Mouse (Mus musculus): ENCODE results near the gene Gm39566.
A peak's percentile ranks its signal among the peaks of the same experiment; 100 is the strongest.

The Gm39566 gene

DNA sequence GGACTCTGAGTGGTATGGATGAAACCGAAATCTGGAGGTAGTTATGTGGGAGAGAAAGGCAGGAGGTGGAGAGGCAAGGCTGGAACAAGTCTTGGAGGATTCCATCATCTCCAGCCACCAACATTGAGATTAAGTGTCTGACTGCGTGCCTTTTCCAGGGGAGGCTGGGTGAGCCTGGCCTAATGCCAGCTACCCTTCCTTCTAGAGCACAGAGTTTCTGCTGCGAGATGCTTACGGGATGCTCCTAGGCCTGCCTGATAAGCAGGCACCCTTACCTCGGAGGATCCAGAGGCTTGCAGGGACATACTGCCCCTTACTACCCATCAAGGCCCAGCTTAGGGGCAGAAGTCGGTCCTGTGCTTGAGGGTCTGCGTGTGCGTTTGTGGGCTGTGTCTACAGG lies 18.5 kb upstream of the Gm39566 start:
- no peak for DNase-seq

DNA sequence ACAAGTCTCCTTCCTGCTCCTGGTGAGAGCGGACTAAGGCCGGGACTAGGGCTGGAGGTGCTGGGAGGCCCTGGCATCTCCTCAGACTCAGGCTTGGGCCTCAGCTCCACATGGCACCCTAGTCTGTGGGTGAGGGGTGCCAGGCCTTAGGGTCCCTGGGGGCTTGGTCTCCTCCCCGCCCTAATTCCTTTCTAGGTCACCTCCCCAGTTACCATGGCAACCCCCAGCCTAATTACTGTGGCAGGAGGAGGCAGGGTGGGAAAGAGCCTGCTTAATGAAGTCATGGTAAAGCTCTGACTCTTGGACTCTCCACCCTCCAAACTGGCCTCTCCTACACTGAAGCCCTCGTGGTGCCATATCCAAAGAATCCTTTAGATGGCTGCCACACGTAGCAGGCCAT lies 13.7 kb upstream of the Gm39566 start:
- no peak for DNase-seq

DNA sequence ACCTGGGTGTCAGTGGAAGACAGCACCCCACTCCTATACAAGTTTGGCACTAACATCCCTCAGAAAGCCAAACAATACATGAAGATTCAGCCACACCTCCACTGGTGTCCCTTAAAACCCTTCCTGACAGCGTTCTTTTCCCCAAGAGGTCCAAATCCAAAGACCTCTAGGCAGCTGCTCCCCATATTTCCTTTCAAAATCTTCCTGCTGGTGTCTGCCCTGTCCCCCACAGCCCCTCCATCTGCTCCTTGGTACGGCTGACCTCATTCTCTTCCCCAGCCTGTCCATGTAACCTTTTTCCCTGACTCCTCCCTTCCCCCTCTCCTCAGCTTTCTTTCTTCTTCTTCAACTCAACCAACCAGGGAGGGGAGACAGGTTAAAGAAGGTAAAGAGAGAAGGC lies 8.4 kb upstream of the Gm39566 start:
- no peak for DNase-seq

DNA sequence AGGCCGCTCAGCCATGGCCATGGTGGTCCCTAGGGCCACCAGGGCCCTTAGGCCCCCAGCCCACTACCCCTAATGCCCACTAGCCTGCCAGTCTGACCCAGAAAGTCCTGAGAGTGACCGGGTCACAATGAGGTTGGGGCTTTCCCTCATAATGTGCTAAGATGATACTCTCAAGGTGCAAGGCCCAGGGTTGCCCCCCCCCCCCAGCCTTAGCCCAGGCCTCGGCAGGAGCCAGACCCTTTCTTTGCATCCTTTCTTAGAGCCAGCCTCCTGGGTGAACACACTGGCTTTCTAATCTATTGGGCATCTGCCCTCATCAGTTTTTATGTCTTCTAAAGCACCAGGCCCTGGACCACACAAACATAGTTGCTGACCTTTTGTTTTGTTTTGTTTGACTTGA lies 7.0 kb upstream of the Gm39566 start, which contains the start of gene Spem1:
TSS of gene Spem1 (minus strand) at position 101 of the 400 bp plus-strand sequence.
- no peak for DNase-seq

DNA sequence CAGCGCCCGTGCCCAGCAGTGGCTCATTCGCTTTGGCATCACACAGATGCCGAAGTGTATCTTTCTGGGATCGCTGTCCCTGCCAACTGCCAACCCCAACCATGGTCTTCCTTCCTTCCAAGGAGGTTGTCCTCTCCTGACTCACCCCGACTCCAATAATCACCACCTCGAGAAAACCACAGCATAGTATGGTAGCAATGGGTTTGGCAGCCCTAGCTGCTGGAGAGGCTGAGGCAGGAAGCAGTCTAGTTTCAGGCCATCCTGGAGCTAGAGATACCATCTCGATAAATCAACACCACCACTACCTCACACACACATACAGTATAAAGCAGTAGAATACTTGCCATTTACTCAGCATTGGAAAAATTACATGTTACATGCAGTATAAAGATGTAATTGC lies 3.8 kb upstream of the Gm39566 start:
- no peak for DNase-seq

DNA sequence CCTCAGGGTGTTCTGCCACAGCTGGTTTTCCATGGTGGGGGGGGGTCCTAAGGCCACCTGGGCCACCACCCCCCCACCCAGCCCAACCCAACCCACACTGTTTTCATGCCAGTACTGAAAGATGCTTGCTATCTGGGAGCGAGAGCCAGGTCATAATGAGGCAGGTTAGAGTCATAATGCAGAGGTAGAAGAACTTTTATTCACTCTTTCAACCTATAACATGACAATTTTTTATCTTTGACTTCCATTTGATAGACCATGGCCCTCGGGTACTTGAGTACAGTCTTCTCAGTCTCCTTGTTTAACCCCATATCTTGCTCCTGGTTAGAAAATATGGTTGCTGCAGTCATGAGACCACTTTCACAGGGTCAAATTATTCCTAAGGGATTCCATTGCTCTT lies 3.3 kb upstream of the Gm39566 start, which contains the start of gene Spem2:
TSS of gene Spem2 (minus strand) at position 101 of the 400 bp plus-strand sequence.
- DNase-seq, result no peak

DNA sequence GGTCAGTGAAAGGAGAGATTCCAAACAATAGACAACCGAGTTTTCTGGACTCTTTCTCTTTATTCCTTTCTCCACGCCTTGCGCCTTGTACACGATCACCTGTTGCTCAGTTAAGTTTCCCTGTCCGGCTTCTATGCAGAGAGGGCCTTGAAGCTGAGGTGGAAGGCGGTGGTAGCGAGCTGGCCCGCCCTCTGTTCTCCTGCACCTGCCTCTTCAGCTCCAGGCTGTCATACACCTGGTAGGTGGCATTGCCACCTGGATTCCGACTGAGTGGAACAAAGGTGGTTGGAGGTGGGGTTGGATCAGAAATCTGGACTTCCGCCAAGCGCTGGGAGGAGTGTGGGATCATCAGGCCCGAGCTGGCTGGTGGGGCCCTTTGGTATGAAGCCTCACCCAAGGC lies 1.4 kb upstream of the Gm39566 start:
- no peak for DNase-seq

DNA sequence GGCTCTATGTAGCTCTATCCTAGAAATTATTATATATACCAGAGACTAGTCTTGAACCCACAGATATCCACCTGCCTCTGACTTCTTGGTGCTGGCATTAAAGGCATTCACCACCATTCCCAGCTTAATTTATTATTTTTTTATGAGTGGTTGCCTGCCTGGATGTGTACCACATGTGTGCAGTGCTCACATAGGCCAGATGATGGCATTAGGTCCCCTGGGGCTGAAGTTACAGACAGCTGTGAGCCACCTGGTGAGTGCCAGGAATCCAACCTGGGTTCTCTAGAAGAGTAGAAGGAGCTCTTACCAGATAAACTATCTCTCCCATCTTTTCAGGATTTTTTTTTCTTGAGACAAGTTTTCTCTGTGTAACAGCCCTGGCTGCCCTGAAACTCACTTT lies 4.8 kb downstream of the Gm39566 start:
- DNase-seq, result no peak

DNA sequence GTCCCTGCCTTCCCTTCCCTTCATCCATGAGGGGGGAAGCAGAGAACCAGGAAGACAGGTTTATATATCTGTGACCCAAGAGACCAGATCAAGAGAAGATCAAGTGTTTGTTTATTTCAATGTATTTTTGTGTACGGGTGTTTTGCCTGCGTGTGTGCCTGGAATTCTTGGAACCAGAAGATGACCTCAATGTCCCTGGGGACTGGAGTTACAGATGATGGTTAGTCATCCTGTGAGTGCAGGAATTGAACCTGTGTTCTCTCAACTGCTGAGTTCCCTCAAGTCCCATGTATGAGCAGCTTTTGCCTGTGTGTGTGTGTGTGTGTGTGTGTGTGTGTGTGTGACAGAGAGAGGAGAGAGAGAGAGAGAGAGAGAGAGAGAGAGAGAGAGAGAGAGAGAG lies 7.5 kb downstream of the Gm39566 start:
- no peak for DNase-seq

DNA sequence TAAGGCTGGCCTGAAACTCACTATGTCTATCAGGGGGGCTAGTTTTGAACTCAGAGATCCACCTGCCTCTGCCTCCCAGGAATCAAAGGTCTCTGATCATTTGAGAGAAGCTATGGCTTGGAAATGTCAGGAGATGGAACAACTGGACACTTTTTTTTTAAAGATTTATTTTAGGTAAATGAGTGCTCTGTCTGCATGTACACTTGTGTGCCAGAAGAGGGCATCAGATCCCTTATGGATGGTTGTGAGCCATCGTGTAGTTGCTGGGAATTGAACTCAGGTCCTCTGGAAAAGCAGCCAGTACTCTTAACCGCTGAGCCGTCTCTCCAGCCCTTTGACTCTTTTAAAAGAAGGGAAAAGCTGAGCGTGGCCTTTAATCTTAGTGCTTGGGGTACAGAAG lies 8.7 kb downstream of the Gm39566 start:
- no peak for DNase-seq

DNA sequence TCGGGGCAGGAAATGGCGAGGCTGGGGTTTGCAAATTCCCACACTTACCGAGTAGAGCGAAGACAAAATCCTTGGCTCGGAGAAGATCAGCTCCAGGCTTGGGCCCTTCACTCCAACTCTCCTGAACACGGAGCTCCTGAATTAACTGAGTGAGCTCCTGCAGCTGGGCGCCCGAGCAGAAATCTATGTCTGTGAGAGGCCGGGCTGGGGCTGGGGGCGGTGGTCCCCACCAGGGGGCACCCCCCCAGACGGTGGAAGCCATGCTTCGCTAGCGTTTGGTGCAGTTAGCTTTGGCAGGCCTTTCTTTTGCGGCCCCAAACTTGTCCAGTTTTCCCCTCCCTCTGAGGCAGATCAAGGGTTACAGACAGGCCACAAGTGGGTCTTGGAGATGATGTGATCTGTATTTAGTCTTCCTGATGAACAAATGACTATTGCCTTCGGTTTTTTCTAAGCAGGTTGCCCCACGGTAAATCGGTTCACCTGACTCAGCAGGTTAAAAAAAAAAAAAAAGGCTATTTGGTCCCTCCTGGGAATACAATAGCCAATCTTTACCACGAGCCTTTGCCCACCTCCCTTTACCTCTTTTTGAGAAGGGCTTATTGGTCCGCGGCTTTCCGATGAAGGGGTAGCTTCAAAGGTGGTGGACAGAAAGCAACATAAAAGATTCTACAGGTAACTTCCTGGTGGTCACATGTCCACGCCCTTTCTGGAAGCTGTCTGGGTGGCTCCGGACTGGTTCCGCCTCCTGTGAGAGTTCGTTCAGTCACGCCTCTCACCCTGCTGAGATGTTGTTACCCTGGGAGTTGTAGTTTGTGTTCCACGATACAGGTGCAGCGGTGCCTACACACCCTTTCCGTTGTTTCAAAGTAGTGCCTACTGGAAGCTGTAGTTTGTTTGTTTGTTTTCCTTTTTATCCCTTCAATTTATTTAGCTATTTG lies 9.9 kb downstream of the Gm39566 start, which contains the start of gene Tmem102:
TSS of gene Tmem102 (minus strand) at position 653 of the 938 bp plus-strand sequence.
- DNase-seq, result peak; percentile 91

DNA sequence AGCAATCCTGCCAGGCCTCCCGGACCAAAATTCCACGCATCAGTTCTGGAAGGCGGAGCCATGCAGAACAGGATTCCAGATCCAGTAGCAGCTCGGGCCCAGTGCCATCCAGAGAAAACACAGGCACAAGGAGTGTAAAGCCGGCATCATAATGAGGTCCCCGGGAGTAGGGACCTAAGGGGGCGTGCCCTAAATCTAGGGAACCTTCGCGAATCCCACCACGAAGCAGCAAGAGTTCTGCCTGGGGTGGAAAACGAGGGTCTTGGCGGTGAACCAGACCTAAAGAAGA lies 10.5 kb downstream of the Gm39566 start:
- peak; percentile 54 for DNase-seq

DNA sequence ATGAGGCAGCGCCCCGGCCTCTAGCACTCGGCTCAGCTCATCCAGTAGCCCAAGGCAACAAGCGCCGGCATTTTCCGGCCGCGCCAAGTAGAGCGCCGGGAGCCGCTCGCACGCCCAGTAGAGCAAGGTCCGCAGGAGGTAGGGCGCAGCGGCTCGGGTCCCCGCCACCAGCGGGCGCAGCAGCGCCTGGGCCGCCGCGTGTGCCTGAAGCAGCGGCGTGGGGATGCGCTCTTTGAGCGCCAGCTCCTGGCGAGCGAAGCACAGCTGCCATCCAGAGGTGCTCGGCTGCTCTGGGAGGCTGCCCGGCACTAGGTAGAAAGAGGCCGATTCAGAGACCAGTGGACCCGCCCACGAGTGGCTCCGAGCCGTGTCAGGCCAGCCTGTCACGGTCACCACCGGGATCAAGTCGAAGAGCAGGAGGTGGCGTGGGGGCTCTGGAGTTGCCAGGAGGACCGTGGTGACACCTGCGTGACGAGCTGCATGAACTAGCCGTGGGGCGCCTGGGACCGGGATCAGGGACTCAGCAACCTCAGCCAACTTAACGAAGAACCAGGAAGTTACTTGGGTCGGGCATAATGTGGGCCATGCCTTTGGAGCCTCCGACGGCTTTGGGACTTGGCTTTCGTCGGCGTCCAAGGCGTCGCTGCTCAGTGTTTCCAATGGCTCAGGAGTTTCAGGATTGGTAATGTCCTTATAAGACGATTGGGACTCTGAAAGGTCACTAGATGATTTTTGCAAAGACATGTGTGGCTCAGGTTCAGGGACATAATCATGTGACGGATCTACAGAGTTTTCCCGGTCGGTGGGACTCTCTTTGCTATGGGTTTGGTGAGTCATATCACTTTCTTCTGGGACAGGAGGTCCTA lies 11.1 kb downstream of the Gm39566 start:
- DNase-seq, result peak; percentile 79

DNA sequence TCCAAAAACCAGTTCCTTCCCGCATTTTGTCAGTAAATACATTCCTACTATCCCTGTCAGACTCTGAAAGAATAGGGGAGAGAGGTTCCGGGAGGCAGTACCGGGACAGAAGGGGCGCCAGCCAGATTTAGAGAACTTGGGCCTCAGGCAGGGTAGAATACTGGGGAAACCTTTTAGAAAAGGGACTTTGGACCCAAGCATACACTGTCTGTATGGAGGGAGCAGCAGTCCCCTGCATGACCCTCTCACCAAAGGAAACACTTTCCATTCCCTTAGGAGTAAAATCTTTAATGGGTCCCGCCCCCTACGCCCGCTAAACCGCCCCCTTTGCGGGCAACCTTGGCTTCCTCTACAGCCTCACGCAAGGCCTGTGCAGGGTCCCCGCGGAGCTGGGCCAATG lies 11.8 kb downstream of the Gm39566 start:
- no peak for DNase-seq

DNA sequence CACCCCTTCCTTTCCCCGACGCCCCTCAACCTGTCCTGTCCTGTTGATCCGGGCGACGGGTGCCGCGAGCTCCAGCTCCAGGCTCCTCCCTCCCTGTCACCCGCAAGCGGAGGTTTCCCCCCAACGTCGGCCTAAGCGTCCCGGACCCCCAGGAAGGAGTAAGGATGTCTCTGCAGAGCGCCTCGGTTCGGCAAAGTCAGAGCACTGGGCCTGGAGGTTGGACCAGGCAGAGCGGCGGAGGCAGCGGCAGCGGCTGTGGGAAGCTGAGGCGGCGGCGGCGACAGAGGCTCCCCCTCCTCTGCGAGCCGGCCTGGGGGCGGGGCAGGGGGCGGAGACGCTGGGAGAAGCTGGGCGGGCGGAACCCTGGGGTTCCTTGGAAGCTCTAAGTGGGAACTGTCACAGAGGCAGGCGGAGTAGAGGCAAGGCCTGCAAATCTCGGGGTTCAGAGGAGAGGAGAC lies 12.4 kb downstream of the Gm39566 start:
- peak; percentile 72 for DNase-seq

DNA sequence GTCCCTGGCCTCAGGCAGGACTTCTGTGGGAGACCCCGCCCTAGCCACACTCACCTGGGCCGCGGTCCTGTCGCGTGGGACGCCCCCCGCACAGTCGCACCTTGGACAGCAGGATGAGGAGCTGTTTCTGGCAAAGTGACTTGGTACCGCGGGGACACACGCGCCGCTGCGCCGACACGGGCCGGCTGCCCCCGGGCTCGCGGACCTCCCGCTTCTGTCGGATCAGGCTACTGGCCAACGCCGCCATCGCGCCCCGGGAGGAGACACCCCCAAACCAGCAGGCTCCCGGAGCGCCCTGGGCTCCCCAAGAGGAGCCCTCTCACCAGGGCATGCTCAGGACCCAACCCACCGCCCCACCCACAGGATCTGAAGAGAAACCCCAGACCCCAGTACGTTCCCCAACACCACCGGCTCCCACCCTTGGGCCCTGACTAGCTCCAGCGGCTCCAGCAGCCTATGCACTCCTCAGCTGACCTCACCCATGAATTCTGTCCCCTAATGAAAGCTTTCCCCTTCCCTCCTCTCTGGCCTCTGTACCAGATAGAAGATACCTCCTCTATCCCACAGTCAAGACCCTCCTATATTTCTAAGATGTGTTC lies 13.6 kb downstream of the Gm39566 start, which contains the start of gene Fgf11:
TSS of gene Fgf11 (minus strand) at position 479 of the 599 bp plus-strand sequence.
- DNase-seq, result no peak

DNA sequence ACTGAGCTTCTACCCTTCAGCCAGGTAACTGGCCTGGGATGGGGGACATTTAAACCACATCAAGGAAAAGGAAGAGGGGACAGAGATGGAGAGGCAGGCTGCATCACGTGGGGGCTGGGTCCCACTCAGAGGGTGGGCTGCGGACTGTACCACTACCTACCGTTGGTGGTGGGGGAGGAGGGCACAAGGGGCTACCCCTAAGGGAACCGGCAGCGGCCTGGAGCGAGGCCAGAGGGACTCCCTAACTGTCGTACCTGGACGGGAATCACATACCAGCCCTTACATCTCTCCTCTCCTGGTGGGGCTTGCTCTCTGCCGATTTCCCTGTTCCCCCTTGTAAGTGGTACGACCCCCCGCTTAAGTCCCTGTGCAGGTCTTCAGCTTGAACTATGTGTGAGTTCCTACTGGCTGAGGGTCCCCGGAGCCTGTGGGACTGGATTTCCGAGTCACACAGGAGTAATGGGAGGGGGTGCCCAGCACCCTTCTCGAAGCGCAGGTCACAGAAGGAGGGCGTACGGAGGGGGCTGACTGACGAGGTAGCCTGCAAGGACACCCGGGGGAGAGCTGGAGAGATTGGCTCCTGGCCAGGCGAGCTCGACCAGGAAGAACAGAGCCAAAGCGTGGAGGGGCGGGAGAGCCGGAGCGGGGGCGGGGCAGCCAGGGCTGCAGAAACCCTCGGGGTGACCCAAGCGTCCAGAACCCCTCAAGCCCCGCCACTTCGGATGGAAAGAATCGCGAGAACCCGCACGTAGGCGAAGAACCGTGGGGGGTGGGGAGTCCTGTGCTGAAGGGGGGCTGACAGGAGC lies 14.5 kb downstream of the Gm39566 start:
- peak; percentile 44 for DNase-seq

DNA sequence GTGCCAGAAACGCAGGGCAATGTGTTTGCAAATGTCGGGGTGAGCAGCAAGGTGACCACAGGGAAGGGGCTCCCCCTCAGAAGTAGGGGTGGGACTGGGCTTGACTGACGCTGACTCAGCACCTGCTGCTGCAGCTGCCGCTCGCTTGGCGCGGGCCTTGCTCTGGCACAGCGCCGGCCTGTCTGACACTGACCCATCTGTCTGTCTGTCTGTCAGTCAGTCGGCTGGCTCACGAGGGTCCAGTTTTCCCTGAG lies 15.0 kb downstream of the Gm39566 start:
- DNase-seq, result no peak

DNA sequence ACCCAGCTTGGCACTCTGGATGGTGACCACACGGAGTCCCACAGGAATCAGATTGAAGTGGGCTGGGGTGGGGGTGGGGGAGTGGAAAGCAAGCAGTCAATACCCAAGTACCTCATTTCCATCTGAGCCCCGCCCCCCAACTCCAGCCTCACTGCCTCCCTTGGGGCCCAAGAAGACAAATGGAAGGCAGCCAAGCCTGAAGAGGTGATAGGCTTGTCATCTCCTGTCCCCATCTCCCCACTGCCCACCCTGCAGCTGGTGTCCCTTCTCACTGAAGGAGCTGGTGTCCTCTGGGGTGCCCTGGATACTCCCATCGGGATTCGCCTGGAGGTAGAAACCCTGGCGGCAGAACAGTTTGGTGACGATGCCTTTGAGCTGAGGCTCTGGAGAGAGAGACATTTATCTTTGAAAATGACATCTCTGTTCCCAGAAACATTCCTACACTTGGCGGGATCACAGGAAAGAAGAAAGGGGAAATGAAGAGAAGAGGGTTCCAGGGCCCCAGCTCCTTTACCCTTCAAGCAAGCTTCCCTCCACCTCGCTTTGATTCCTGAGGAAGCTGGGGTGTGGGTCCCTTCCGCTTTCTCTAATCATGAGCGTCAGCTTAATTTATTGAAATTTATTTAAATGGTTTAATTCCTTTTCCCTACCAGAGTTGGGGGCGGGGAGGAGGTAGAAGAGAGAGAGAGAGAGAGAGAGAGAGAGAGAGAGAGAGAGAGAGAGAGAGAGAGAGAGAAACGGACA lies 15.5 kb downstream of the Gm39566 start:
- DNase-seq, result no peak

DNA sequence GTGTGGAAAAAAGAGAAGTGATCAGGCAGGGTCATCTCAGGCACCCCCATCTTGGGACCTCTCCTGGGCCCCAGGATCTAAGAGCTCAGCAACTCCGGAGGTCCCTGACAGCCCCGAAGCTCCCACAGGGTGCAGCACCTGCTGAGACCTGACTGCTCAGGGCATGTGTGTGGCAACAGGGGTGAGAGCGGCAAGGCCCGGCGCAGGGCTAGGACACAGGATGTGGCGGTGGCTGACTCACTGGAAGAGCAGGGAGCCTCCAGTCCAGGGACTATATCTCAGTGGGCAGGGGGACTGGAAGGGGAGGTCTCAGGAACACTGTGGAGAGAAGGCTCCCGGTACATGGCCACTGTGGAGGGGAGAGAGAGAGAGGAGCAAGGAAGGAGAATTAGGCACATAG lies 17.2 kb downstream of the Gm39566 start:
- DNase-seq, result no peak

DNA sequence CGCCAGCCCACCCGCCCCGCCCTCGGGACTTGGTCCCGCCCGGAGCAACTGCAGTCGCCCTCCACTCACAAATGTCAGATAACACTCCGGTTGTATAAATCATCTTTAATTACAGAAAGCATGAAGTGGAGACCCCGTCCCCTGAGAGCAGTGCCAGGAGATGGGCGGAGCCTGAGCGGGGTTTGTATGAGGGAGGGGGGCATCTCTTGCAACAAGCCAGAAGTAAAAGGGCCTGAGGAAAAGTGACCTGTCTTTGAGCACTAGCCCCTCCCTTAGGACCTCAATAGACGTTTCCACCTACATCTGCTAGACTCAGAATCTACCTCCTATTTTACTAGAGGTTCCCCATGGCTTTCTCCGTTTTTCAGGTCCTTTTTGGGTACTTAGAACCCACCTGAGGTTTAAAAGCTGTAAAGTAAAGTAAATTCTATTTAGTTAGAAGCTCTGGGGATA lies 19.1 kb downstream of the Gm39566 start:
- DNase-seq, result no peak
